In genomic region chr7:53872480-53873200, GRCm38 (mm10) we compare ENCODE assay signal across 11 mouse cellular contexts.
DNase-seq lines count a peak whose midpoint lies in the region; ATAC-seq lines count a peak whose summit lies in the region.
"Had no signal": no experiment of that assay in that cellular context is flagged by ENCODE, and none has a peak within 500 bp of the region (broad histone marks: within the 10 kb centered on the region; RNA-seq: fewer than 3 reads in every experiment).

No protein-coding gene starts in this region.

- 69% methylated on average over 2 of the region's 2 CpGs for WGBS in midbrain, embryonic 11.5 days
- 83% methylated on average over 2 of the region's 2 CpGs for WGBS in midbrain, embryonic 10.5 days
- WGBS in hindbrain, embryonic 13.5 days = 50% methylated on average over 2 of the region's 2 CpGs
- WGBS in heart, embryonic 12.5 days = 80% methylated on average over 2 of the region's 2 CpGs

- no peak overlapping the region for H3K4me3 ChIP-seq in midbrain, embryonic 11.5 days (ENCODE audit: low read depth, low read length)
- no peak overlapping the region for H3K4me3 ChIP-seq in midbrain, embryonic 10.5 days
- no peak overlapping the region for H3K4me3 ChIP-seq in hindbrain, embryonic 13.5 days
- H3K4me3 ChIP-seq in heart, embryonic 12.5 days = no peak overlapping the region
- H3K4me3 ChIP-seq: intestine, embryonic 15.5 days had no signal

- H3K9me3 ChIP-seq in midbrain, embryonic 11.5 days (ENCODE audit: control insufficient read depth, low read length) = no peaks in the 10 kb centered on the region
- no peaks in the 10 kb centered on the region for H3K9me3 ChIP-seq in midbrain, embryonic 10.5 days (replicated peaks)
- no peaks in the 10 kb centered on the region for H3K9me3 ChIP-seq in hindbrain, embryonic 13.5 days
- no peaks in the 10 kb centered on the region for H3K9me3 ChIP-seq in heart, embryonic 12.5 days (replicated peaks)
- H3K9me3 ChIP-seq: intestine, embryonic 15.5 days had no signal

- no peak overlapping the region for H3K9ac ChIP-seq in midbrain, embryonic 11.5 days (ENCODE audit: low read length)
- no peak overlapping the region for H3K9ac ChIP-seq in hindbrain, embryonic 13.5 days
- H3K9ac ChIP-seq in heart, embryonic 12.5 days = no peak overlapping the region
- H3K9ac ChIP-seq: intestine, embryonic 15.5 days; liver, embryonic 14.5 days had no signal

- H3K27ac ChIP-seq in midbrain, embryonic 11.5 days (ENCODE audit: low read depth, low read length) = no peak overlapping the region
- H3K27ac ChIP-seq in midbrain, embryonic 10.5 days (replicated peaks) = no peak overlapping the region
- H3K27ac ChIP-seq in hindbrain, embryonic 13.5 days = no peak overlapping the region
- no peak overlapping the region for H3K27ac ChIP-seq in heart, embryonic 12.5 days (ENCODE audit: poor library complexity, severe bottlenecking)
- H3K27ac ChIP-seq: intestine, embryonic 15.5 days; liver, embryonic 14.5 days; macrophage had no signal

- ATAC-seq in midbrain, embryonic 11.5 days (ENCODE audit: low FRiP score) = peak; percentile 95
- peak; percentile 80; the same call in 1 of the 2 replicates for ATAC-seq in hindbrain, embryonic 13.5 days (ENCODE audit: low FRiP score)
- no peak for ATAC-seq in heart, embryonic 12.5 days (ENCODE audit: insufficient number of reproducible peaks, low FRiP score)
- ATAC-seq: intestine, embryonic 15.5 days had no signal

- no peaks in the 10 kb centered on the region for H3K27me3 ChIP-seq in midbrain, embryonic 11.5 days (ENCODE audit: control insufficient read depth, insufficient read depth, low read length)
- H3K27me3 ChIP-seq in midbrain, embryonic 10.5 days (ENCODE audit: low read depth, poor library complexity, severe bottlenecking) = no peaks in the 10 kb centered on the region
- H3K27me3 ChIP-seq in hindbrain, embryonic 13.5 days = no peaks in the 10 kb centered on the region
- H3K27me3 ChIP-seq in heart, embryonic 12.5 days (replicated peaks) = no peaks in the 10 kb centered on the region
- H3K27me3 ChIP-seq: intestine, embryonic 15.5 days had no signal

- no peak overlapping the region for H3K4me2 ChIP-seq in midbrain, embryonic 11.5 days
- no peak overlapping the region for H3K4me2 ChIP-seq in hindbrain, embryonic 13.5 days
- no peak overlapping the region for H3K4me2 ChIP-seq in heart, embryonic 12.5 days
- H3K4me2 ChIP-seq: intestine, embryonic 15.5 days had no signal

- H3K4me1 ChIP-seq in midbrain, embryonic 11.5 days (ENCODE audit: control insufficient read depth, insufficient read depth, low read length) = 0 out of 2 replicates have a peak, but pooled peaks cover 2% of the 10 kb centered on the region
- no peaks in the 10 kb centered on the region for H3K4me1 ChIP-seq in midbrain, embryonic 10.5 days
- peaks cover 3% of the 10 kb centered on the region for H3K4me1 ChIP-seq in hindbrain, embryonic 13.5 days (replicated peaks)
- no peaks in the 10 kb centered on the region for H3K4me1 ChIP-seq in heart, embryonic 12.5 days (replicated peaks)
- H3K4me1 ChIP-seq: intestine, embryonic 15.5 days had no signal

- H3K36me3 ChIP-seq in midbrain, embryonic 11.5 days (ENCODE audit: control insufficient read depth, insufficient read depth, low read length) = no peaks in the 10 kb centered on the region
- H3K36me3 ChIP-seq in midbrain, embryonic 10.5 days = no peaks in the 10 kb centered on the region
- no peaks in the 10 kb centered on the region for H3K36me3 ChIP-seq in hindbrain, embryonic 13.5 days
- no peaks in the 10 kb centered on the region for H3K36me3 ChIP-seq in heart, embryonic 12.5 days
- H3K36me3 ChIP-seq: intestine, embryonic 15.5 days had no signal

- DNase-seq in midbrain, embryonic 11.5 days (ENCODE audit: low spot score, missing footprints) = peak; percentile 39
- no peak for DNase-seq in midbrain, embryonic 10.5 days (ENCODE audit: low spot score)
- DNase-seq in kidney, postnatal 10 days = peak; percentile 10
- no peak for DNase-seq in gastrocnemius, postnatal 4 days (ENCODE audit: low spot score in 2 of 2)
- no peak for DNase-seq in adrenal gland, postnatal 25 days
- DNase-seq in spleen, adult 12 weeks (ENCODE audit: low spot score) = no peak

Comparison
In these comparisons a context has a peak if more than half of its experiments do, and no peak if none do; other contexts are left out.
1. DNase-seq: peak in midbrain, embryonic 11.5 days (single experiment) and kidney, postnatal 10 days (single experiment); none in midbrain, embryonic 10.5 days (single experiment), gastrocnemius, postnatal 4 days (0 of 2), adrenal gland, postnatal 25 days (single experiment) and spleen, adult 12 weeks (single experiment).